In the genomic region with DNA sequence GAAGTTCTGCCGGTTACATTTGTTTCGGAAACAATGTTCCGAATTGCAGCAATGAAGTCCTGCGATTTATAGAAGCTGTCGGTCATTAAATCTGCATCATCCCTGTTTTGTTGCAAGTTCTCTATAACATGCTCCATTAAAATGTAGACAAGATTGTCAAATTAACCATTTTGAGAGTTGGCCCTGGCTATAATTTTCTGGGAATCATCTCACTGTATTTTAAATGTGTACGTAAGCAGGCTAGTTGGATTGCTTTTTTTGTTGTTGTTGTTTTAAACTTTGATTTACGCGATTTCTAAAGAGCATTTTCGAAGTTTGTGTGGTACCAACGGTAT, we compare ENCODE assay signal across 8 mouse cellular contexts. TPM values are rescaled to one million over a fixed set of nuclear protein-coding genes. Genes with fewer than 3 reads are reported as not detected.
A peak's percentile ranks its signal among the peaks of the same experiment; 100 is the strongest.
DNase-seq lines count a peak whose midpoint lies in the region; ATAC-seq and TF ChIP-seq lines count a peak whose summit lies in the region.

No protein-coding gene starts in this region.

- TF ChIP-seq CTCF in C2C12 (IDR thresholded peaks at IDR 0.05; ENCODE audit: control insufficient read depth, insufficient read depth, insufficient read length), result no peak

- no peak for DNase-seq in heart, adult 11 months
- DNase-seq in forebrain, embryonic 14.5 days (ENCODE audit: low spot score), result no peak
- DNase-seq in frontal cortex, postnatal 25 days (ENCODE audit: low spot score in 2 of 2), result no peak
- no peak for DNase-seq in right cerebral cortex, postnatal 14 days

- H3K36me3 ChIP-seq in heart, embryonic 11.5 days (ENCODE audit: control insufficient read depth, insufficient read depth, low read length), result 0 out of 2 replicates have a peak, but pooled peaks cover 2% of the 10 kb centered on the region
- no peaks in the 10 kb centered on the region for H3K36me3 ChIP-seq in C2C12 (ENCODE audit: control insufficient read depth, insufficient read depth)
- H3K36me3 ChIP-seq in forebrain, embryonic 14.5 days (ENCODE audit: control insufficient read depth, insufficient read depth, low read length), result no peaks in the 10 kb centered on the region
- H3K36me3 ChIP-seq in liver, embryonic 15.5 days (replicated peaks), result no peaks in the 10 kb centered on the region

- H3K4me3 ChIP-seq in heart, embryonic 11.5 days (ENCODE audit: low read depth, low read length), result peak overlapping the region; percentile 96
- peak overlapping the region; percentile 79 for H3K4me3 ChIP-seq in C2C12 (ENCODE audit: insufficient read depth, poor library complexity, severe bottlenecking)
- H3K4me3 ChIP-seq in forebrain, embryonic 14.5 days (ENCODE audit: low read depth, low read length), result peak overlapping the region; percentile 90
- peak overlapping the region; percentile 87 for H3K4me3 ChIP-seq in liver, embryonic 15.5 days (replicated peaks)

- peak overlapping the region; percentile 100 for H3K9ac ChIP-seq in heart, embryonic 11.5 days (ENCODE audit: low read depth, low read length)
- H3K9ac ChIP-seq in forebrain, embryonic 14.5 days (ENCODE audit: low read length), result peak overlapping the region; percentile 99
- peak overlapping the region; percentile 89 for H3K9ac ChIP-seq in liver, embryonic 15.5 days

- H3K27ac ChIP-seq in heart, embryonic 11.5 days (ENCODE audit: low read depth, low read length), result peak overlapping the region; percentile 100
- peak overlapping the region; percentile 100 for H3K27ac ChIP-seq in forebrain, embryonic 14.5 days (ENCODE audit: low read depth, low read length)
- peak overlapping the region; percentile 92; the same call in 1 of the 2 replicates for H3K27ac ChIP-seq in liver, embryonic 15.5 days (replicated peaks)

- no peaks in the 10 kb centered on the region for H3K27me3 ChIP-seq in heart, embryonic 11.5 days (ENCODE audit: control insufficient read depth, insufficient read depth, low read length)
- no peaks in the 10 kb centered on the region for H3K27me3 ChIP-seq in C2C12 (ENCODE audit: control insufficient read depth, insufficient read depth, insufficient read length)
- no peaks in the 10 kb centered on the region for H3K27me3 ChIP-seq in forebrain, embryonic 14.5 days (replicated peaks; ENCODE audit: control insufficient read depth, insufficient read depth, low read length)
- peaks cover 8% of the 10 kb centered on the region; the same call in 1 of the 2 replicates for H3K27me3 ChIP-seq in liver, embryonic 15.5 days

- no peak overlapping the region for H3ac ChIP-seq in C2C12 (ENCODE audit: control insufficient read depth, insufficient read length, low read depth)

- H3K79me3 ChIP-seq in C2C12 (ENCODE audit: low read depth), result peaks cover 30% of the 10 kb centered on the region

- ATAC-seq in heart, embryonic 11.5 days (replicated peaks; ENCODE audit: insufficient number of reproducible peaks, low FRiP score, low TSS enrichment), result no peak
- no peak for ATAC-seq in forebrain, embryonic 14.5 days
- ATAC-seq in liver, embryonic 15.5 days (ENCODE audit: insufficient read depth), result no peak
- no peak for ATAC-seq in megakaryocyte-erythroid progenitor cell, adult 5-6 weeks (replicated peaks; ENCODE audit: low FRiP score, low TSS enrichment, poor library complexity, severe bottlenecking)

- peaks cover 13% of the 10 kb centered on the region for H3K4me1 ChIP-seq in heart, embryonic 11.5 days (ENCODE audit: control insufficient read depth, insufficient read depth, low read length)
- H3K4me1 ChIP-seq in forebrain, embryonic 14.5 days (ENCODE audit: control insufficient read depth, insufficient read depth, low read length), result peaks cover 12% of the 10 kb centered on the region
- peaks cover 30% of the 10 kb centered on the region for H3K4me1 ChIP-seq in liver, embryonic 15.5 days (replicated peaks)

- 15% methylated on average over 10 of the region's 10 CpGs for WGBS in heart, embryonic 11.5 days (ENCODE audit: insufficient replicate concordance)
- 5% methylated on average over 10 of the region's 10 CpGs for WGBS in forebrain, embryonic 14.5 days
- WGBS in liver, embryonic 15.5 days (ENCODE audit: insufficient replicate concordance), result 20% methylated on average over 10 of the region's 10 CpGs

- H3K9me3 ChIP-seq in heart, embryonic 11.5 days (replicated peaks; ENCODE audit: control insufficient read depth, low read length), result no peaks in the 10 kb centered on the region
- H3K9me3 ChIP-seq in forebrain, embryonic 14.5 days (replicated peaks; ENCODE audit: control insufficient read depth, low read length), result no peaks in the 10 kb centered on the region; the same call in 1 of the 2 replicates
- no peaks in the 10 kb centered on the region for H3K9me3 ChIP-seq in liver, embryonic 15.5 days (replicated peaks)

- peaks cover 41% of the 10 kb centered on the region for H3K79me2 ChIP-seq in C2C12 (ENCODE audit: control insufficient read depth, insufficient read depth)

- H3K4me2 ChIP-seq in heart, embryonic 11.5 days, result peak overlapping the region; percentile 68
- H3K4me2 ChIP-seq in forebrain, embryonic 14.5 days (ENCODE audit: low read length), result peak overlapping the region; percentile 65
- peak overlapping the region; percentile 92 for H3K4me2 ChIP-seq in liver, embryonic 15.5 days

TF ChIP-seq in C2C12, 6 proteins besides CTCF, POLR2A, EP300 and RAD21:
- no peak for TF ChIP-seq CEBPB (IDR thresholded peaks at IDR 0.05; ENCODE audit: low read depth)
- no peak for TF ChIP-seq MAX (IDR thresholded peaks at IDR 0.05)
- TF ChIP-seq USF1 (IDR thresholded peaks at IDR 0.05; ENCODE audit: low read depth), result no peak
- TF ChIP-seq MYOG (IDR thresholded peaks at IDR 0.05; ENCODE audit: control insufficient read depth, extremely low read depth, insufficient read length), result no peak
- TF ChIP-seq FOSL1 (IDR thresholded peaks at IDR 0.05; ENCODE audit: insufficient read depth, low read length, poor library complexity, severe bottlenecking), result no peak
- TF ChIP-seq MYOD1 (IDR thresholded peaks at IDR 0.05; ENCODE audit: control insufficient read depth, insufficient read length, low read depth), result no peak

RNA-seq across cellular contexts. Expression of a gene that starts 0.8 kb away (rescaled TPM):
- 52.6 and 60.6 TPM in 2 replicates for polyA plus RNA-seq in heart, embryonic 11.5 days (2014; fragmentation: Nextera tagmentation; extraction: Ambion mirVana)
- polyA plus RNA-seq in C2C12 (2012; fragmentation: generic; extraction: Trizol), result 43.2 TPM
- 46.6 and 53.3 TPM in 2 replicates for polyA plus RNA-seq in forebrain, embryonic 14.5 days (2014; fragmentation: Nextera tagmentation; extraction: Ambion mirVana)
- 6.4 and 7.1 TPM in 2 replicates for polyA plus RNA-seq in liver, embryonic 15.5 days (2015; fragmentation: Nextera tagmentation; extraction: Ambion mirVana)
- total RNA-seq in megakaryocyte-erythroid progenitor cell, adult 5-6 weeks (2014; fragmentation: Nextera tagmentation), result 78.7 and 96.3 TPM in 2 replicates
- total RNA-seq in megakaryocyte-erythroid progenitor cell, adult 5-6 weeks (2017), result 57.6 and 59.9 TPM in 2 replicates
